In genomic region chr9:98667072-98667471, GRCm38 (mm10) we compare ENCODE assay signal across 16 mouse cellular contexts.
"Had no signal": no experiment of that assay in that cellular context is flagged by ENCODE, and none has a peak within 500 bp of the region (broad histone marks: within the 10 kb centered on the region; RNA-seq: fewer than 3 reads in every experiment).

No protein-coding gene starts in this region.

- H3K9me3 ChIP-seq: liver, embryonic 13.5 days; midbrain, embryonic 12.5 days had no signal

- H3K9ac ChIP-seq: liver, embryonic 13.5 days; midbrain, embryonic 12.5 days had no signal

- H3K27me3 ChIP-seq: liver, embryonic 13.5 days; midbrain, embryonic 12.5 days had no signal

- H3K4me3 ChIP-seq: layer of hippocampus, adult 2 months; left cerebral cortex, adult 2 months; liver, embryonic 13.5 days; midbrain, embryonic 12.5 days had no signal

- H3K27ac ChIP-seq: kidney, postnatal 0 days; layer of hippocampus, adult 2 months; left cerebral cortex, adult 2 months; liver, embryonic 13.5 days; midbrain, embryonic 12.5 days had no signal

- ATAC-seq: midbrain, embryonic 16.5 days had no signal

- H3K4me2 ChIP-seq: liver, embryonic 13.5 days; midbrain, embryonic 12.5 days had no signal

- H3K36me3 ChIP-seq: liver, embryonic 13.5 days; midbrain, embryonic 12.5 days had no signal

- DNase-seq: kidney, adult 2 months; kidney, postnatal 25 days; layer of hippocampus, adult 9-11 months; layer of hippocampus, postnatal 36 days; liver, embryonic 13.5 days; lung, adult 2 months; lung, postnatal 14 days; retina, postnatal 1 day; right cerebral cortex, postnatal 25 days; thymus, adult 18-20 months; thymus, postnatal 36 days had no signal

- H3K4me1 ChIP-seq: liver, embryonic 13.5 days had no signal
